Mouse (Mus musculus) adrenal gland, adult 2 months (tissue): ENCODE results near the gene Eno1. TPM values are rescaled to one million over a fixed set of nuclear protein-coding genes. Genes with fewer than 3 reads are reported as not detected.
"Not testable (repeated sequence)": the region's sequence is repeated elsewhere in the genome, so short reads cannot be mapped to it uniquely, and the experiment has no call there.

Experiments
- DNase-seq: peaks from one replicate; pipeline ENCODE4 v3.0.0; 2021
- polyA plus RNA-seq: library from polyadenylated mRNA; depleted of rRNA; stranded (reverse); fragments of >200 nt; gene quantifications from 2 replicates; pipeline ENCODE4 v1.2.3, GENCODE M21; 2012
- total RNA-seq, 2 experiments: library from RNA; stranded (reverse); gene quantifications; 2 replicates each; pipeline ENCODE4 v1.2.3; 2021

Eno1 gene
- total and polyA plus RNA-seq, 3 experiments, result 381 to 501 (median 428) TPM

- DNase-seq, result no peak
Measured at GRCm38 (mm10) chr4:150249731-150250270, 13.3 kb downstream of the Eno1 start.

GRCm38 (mm10) chr4:150250549-150251422 lies 14.3 kb downstream of the Eno1 start:
- DNase-seq, result no peak

DNA sequence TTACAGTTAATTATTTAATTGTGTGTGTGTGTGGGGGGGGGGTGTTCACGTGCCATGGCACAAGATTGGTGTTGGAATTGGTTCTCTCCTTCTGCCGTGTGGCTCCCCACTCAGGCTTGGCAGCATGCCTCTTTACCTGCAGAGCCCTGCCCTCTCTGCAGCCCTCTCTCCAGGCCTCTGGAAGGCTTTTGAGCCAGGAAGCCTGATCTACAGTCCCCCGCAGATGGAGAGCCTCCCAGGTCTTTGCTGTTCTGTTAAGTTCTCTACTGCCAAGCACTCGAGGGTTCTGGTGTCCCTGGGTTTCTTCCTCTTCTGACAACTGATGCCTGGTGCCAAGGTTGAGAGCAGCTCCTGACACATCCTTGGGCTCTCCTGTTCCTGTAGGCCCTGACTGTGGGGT lies 17.9 kb downstream of the Eno1 start:
- DNase-seq, result no peak

DNA sequence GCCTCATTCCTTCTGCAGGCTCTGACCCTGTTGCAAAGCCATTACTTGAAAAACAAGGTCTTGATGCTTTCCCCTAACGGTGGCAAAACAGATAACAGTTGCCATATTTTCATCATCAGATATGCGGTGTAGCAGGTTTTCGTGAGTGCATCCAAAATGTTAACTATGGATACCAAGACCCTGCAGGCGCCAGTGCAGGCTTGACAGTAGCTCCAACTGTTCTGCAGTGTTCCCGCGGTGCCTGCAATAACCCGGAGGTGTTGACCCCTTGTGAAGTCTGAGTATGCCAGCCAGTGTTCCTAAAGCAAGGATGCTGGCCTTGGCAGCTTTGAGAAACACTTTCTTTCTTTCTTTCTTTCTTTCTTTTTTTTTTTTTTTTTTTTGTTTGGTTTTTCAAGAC lies 18.7 kb downstream of the Eno1 start:
- no peak for DNase-seq

- peak; percentile 88 for DNase-seq
Measured at GRCm38 (mm10) chr4:150257252-150258204, 21.0 kb downstream of the Eno1 start.

- DNase-seq, result no peak
Measured at GRCm38 (mm10) chr4:150258388-150258787, 21.9 kb downstream of the Eno1 start.

DNA sequence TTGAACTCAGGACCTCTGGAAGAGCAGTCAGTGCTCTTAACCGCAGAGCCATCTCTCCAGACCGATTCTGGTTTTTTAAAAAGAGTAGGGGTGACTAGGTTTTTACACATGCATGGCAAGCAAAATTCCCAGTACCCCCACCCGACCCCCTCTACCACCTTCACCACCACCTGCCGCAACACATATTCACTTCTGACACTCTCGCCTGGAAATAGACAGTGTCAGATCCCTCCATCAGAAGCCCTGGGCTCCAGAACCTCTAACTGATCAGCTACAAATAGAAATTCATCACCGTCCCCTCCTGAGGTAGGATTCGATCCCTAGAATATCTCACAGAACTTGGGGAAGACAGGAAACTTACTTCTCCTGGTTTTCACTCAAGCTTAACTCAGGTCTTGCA lies 23.1 kb downstream of the Eno1 start:
- DNase-seq, result no peak

DNA sequence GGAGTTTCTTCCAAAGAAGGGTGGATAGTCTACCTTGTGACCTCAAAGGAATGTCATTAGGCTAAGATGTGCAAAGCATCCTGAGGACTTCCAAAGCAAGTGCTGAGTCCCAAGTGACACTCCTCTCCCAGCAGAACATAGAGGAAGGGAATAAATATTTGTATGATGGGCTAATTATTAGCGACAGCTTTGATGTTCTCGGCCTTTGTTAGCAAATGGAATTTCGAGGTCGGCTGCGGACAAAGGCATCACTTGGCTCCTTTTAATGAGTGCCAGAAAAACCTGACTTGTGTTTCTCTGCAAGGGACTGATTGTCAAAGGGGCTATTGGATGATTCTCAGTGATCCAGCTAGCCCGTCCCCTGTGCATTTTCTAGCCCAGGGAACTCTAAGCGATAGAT lies 23.6 kb downstream of the Eno1 start:
- no peak for DNase-seq

DNA sequence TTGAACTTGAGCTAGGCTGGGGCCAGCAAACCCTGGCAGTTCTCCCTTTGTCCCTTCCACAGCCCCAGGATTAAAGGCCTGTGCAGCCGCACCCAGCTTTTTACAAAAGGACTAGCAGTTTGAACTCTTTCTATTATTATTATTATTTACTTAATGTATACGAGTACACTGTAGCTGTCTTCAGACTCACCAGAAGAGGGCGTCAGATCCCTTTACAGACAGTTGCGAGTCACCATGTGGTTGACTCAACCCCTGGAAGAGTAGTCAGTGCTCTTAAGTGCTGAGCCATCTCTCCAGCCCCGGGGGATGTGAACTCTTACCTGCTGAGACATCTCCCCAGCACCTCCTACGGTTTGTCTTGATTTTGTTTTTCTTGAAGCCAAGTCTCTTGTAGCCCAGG lies 24.2 kb downstream of the Eno1 start:
- no peak for DNase-seq

GRCm38 (mm10) chr4:150262301-150262700 lies 25.8 kb downstream of the Eno1 start:
- no peak for DNase-seq

DNA sequence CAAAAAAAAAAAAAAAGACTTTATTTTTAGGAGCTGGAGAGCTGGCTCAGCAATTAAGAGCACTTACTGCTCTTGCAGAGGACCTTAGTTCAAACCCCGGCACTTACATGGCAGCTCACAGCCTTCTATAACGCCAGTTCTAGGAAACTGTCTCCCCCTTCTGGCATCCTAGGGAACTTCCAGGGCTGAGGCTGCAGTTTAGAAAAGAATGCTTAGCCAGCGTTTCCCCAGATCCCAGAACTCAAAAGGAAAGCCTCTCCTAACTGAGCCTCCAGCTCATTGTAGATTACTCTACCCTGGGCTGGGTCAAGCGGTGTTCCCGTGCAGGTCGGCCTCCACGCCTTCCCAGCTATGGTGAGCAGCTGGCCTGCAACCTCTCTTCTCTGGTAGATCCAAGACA lies 28.4 kb downstream of the Eno1 start:
- DNase-seq, result no peak

DNA sequence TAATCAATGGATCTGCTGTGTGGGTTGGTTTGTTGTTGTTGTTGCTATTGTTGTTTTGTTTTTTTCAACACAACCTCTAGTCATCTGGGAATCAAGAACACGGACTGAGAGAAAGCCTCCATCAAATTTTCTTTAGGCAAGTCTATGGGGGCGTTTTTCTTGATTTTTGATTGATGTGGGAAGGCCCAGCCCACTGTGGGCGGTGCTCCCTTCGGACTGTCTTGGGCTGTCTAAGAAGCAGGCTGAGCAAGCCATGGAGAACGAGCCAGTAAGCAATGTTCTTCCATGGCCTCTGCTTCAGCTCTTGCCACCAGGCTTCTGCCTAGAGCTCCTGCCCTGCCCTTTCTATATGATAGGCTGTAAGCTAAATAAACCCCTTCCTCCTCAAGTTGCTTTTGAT lies 28.9 kb downstream of the Eno1 start:
- DNase-seq, result no peak

- peak; percentile 62 for DNase-seq
Measured at GRCm38 (mm10) chr4:150266655-150267223, 30.2 kb downstream of the Eno1 start.

GRCm38 (mm10) chr4:150268674-150269653 lies 32.4 kb downstream of the Eno1 start:
- DNase-seq, result no peak

GRCm38 (mm10) chr4:150269679-150270078 lies 33.2 kb downstream of the Eno1 start:
- no peak for DNase-seq

- DNase-seq, result not testable (repeated sequence)
Measured at GRCm38 (mm10) chr4:150270718-150271117, 34.2 kb downstream of the Eno1 start.

GRCm38 (mm10) chr4:150272725-150273124 lies 36.2 kb downstream of the Eno1 start:
- no peak for DNase-seq

- no peak for DNase-seq
Measured at GRCm38 (mm10) chr4:150275531-150275930, 39.0 kb downstream of the Eno1 start.

DNA sequence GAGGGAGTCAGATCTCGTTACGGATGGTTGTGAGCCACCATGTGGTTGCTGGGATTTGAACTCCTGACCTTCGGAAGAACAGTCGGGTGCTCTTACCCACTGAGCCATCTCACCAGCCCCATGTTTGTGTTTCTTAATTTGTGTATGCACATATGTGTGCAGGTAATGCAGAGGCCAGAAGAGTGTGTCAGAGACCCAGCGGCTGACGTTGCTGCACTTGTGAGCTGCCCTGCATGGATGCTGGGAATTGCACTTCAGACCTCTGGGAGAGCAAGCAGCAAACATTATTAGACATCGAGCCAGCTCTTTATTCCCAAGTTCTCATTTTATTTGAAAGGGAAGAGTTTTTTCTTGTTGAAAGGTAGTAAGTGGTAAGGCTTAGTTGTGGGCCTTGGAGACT lies 42.8 kb downstream of the Eno1 start:
- DNase-seq, result not testable (repeated sequence)

DNA sequence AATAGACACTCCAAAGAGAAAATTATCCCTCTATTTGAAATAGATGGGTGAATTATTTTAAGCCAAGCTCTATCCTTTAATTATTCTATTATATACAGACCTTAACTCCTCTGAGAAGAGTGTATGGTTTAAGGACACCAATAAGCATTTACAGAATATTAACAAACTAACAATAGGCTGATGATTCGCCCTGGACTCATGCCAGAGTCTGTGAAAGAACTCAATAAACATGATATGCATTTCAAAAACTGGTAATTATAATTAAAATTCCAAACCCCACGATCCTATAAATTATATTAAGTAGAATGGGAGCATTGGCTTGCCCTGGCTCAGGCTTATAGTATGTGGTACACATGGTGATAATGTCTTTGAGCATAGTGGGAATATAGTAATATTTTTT lies 43.5 kb downstream of the Eno1 start:
- no peak for DNase-seq

GRCm38 (mm10) chr4:150280459-150280858 lies 43.9 kb downstream of the Eno1 start:
- DNase-seq, result no peak
